Mouse (Mus musculus) lung, adult 2 months (tissue): ENCODE results near the gene Kiss1r. TPM values are rescaled to one million over a fixed set of nuclear protein-coding genes. Genes with fewer than 3 reads are reported as not detected.

Source experiments
- DNase-seq: peaks from one replicate; pipeline ENCODE4 v3.0.0; 2022
- H3K4me1 ChIP-seq: fragments of 200-500 bp; 2 replicates; pipeline ENCODE4 v1.6.1; 2011; ENCODE audit warnings: low read length; ENCODE audit not compliant: control insufficient read depth, insufficient read depth
- H3K4me3 ChIP-seq: fragments of 200-500 bp; replicated peaks from 2 replicates; pipeline ENCODE3; 2011; ENCODE audit warnings: low read depth, mild to moderate bottlenecking, control low read depth, low read length; ENCODE audit errors: extremely low read depth
- CTCF ChIP-seq: fragments of 200-500 bp; IDR thresholded peaks from 2 replicates; pipeline ENCODE4 v1.5.1; 2011; ENCODE audit warnings: mild to moderate bottlenecking, low read length, control low read depth; ENCODE audit not compliant: insufficient read depth
- POLR2A ChIP-seq: fragments of 200-500 bp; IDR thresholded peaks from 2 replicates; pipeline ENCODE4 v1.6.1; 2011; ENCODE audit warnings: low read depth, mild to moderate bottlenecking, control low read depth, low read length, borderline replicate concordance; ENCODE audit errors: extremely low read depth
- WGBS: fragments of 180-500 bp; shearing (Covaris S2); methylation state at CpG from one replicate; pipeline ENCODE4 v1.1.7; 2018; 5-methylcytosine and 5-hydroxymethylcytosine counted together
- polyA plus RNA-seq: library from polyadenylated mRNA; depleted of rRNA; stranded (reverse); fragments of >200 nt; gene quantifications from 2 replicates; pipeline ENCODE4 v1.2.3, GENCODE M21; 2012; rRNA removed

Kiss1r gene
- 20.9 and 24.4 TPM in 2 replicates for polyA plus RNA-seq

DNA sequence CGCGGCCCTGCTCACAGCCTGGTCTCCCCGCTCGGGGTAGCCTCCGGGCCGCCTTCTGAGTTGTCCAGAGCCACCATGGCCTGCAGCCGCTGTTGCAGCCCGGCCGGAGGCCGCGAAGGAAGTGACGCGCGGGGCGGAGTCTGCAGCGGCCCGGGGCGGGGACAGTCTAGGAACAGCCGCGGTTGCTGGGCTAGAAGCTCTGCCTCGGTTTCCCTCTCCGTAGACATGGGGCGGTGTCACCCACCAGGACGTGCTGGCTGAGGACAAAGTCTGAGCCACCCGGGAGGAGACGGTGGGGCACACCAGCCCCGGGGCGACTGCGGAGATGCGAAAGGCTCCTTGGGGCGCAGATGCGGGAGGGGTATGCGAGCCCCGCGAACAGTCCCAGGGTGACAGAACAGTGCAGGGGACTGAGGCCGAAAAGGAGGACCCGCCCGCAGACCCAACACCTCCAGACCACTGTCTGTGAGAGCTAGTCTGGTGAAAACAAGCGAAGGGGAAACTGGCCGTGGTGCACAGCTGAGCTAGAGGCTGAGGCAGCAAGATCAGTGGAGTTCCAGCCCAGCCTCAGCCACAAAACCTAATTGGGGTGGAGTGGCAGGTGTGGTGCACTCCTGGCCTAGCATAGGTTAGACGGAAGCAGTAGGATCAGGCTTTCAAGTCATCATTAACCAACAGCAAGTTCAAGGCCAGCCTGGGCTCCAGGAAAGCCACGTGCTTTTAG lies at the start of gene Kiss1r:
Kiss1r (plus strand) TSS at position 164 of the 724 bp plus-strand sequence.
- 2% methylated on average over 42 of the region's 42 CpGs for WGBS
- DNase-seq, result peak; percentile 93
- TF ChIP-seq CTCF (no peak), POLR2A (peak; percentile 90)
- H3K4me1 ChIP-seq, result peaks cover 13% of the 10 kb centered on the region
- H3K4me3 ChIP-seq, result peak within 1 kb of the TSS; percentile 89

DNA sequence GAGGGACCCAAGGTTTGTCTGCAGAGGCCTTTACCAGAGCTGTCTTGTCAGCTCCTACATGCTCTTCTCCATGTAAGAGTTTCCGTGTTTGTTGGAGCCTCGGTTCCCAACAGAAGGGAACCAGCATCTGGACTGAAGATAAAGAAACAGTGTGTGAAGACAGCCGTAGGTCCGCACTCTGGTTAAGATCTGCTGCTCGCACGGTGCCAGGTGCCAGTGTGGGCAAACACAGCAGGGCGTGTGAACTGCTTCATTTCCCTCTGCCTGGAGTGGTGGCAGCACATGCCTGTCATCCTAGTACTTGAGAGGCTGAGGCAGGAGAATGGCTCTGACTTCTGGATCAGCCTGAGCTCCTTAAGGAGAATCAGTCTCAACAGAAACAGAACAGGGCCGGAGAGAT lies 44.9 kb upstream of the Kiss1r start:
- DNase-seq, result no peak
- Histone ChIP-seq H3K4me3 (no peak overlapping the region), H3K4me1 (peaks cover 3% of the 10 kb centered on the region; the same call in 1 of the 2 replicates)
- TF ChIP-seq CTCF, result no peak
- 88% methylated on average over 8 of the region's 8 CpGs for WGBS

DNA sequence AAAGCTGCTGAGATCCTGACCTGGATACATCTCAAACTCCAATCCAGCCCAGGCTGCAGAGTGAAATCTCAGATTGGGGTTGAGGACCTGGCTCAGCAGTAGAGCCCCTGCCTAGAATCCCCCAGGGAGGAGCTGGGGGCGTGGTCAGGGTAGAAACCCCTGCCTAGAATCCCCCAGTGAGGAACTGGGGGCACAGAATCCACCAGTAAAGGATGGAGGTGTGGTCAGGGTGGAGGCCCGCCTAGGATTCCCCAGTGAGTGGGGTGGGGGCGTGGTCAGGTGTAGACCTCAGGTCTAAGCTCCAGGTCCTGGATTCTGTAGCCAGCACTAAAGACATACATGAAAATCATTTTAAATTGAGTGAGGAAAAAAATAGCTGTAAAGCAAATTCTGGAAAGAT lies 43.9 kb upstream of the Kiss1r start:
- TF ChIP-seq POLR2A (no peak), CTCF (no peak)
- H3K4me1 ChIP-seq, result peaks cover 5% of the 10 kb centered on the region
- H3K4me3 ChIP-seq, result no peak overlapping the region
- WGBS, result 61% methylated on average over 3 of the region's 3 CpGs
- no peak for DNase-seq

DNA sequence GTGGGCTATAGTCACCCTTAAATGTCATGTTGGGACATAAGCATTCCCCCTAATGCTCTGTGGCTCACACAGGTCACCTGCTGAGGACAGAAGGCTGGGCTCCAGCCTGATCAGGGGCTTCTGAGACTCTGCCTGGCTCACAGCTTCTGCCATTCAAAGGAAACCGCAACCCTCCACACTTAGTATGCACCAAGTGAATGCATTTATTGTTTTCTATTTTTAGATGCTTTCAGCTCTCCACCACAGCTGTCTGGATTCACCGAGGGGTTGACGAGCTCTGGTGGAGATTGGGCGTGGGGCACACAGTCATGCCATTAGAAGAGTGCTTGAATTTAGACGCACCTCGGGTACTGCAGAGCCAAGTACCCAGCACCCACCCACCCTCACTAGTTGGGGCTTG lies 43.5 kb upstream of the Kiss1r start:
- H3K4me3 ChIP-seq, result no peak overlapping the region
- no peak for TF ChIP-seq CTCF
- no peak for TF ChIP-seq POLR2A
- no peak for DNase-seq
- WGBS, result 24% methylated on average over 6 of the region's 6 CpGs
- peaks cover 7% of the 10 kb centered on the region for H3K4me1 ChIP-seq

DNA sequence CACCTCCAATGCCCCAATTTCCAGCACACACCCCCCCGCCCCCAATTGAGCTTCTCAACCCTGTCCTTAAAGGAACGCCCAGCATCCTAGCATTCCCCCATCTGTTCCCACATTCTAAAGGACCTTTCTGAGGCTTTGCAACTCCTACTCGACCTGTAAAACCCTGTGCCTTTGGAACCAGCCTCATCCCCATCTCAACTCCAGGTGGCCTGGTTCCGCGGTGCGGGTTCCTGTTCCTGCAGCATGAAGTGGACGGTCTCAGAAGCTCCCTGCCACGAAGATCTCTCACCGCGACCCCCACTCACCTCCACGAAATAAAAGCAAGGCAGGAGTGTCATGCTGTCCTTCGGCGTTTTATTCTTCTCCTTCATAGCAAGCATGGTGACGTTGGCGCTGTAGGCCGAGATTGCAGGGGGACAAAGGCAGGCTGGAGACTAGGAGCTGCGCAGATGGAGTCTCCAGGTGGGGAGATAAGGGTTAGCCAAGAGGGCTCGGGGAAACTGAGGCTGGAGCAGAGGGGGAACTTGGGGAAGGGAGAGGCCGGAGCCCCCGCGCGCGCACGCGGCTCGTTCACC lies 43.0 kb upstream of the Kiss1r start:
- peaks cover 7% of the 10 kb centered on the region for H3K4me1 ChIP-seq
- peak overlapping the region; percentile 33 for H3K4me3 ChIP-seq
- 3% methylated on average over 26 of the region's 26 CpGs for WGBS
- TF ChIP-seq CTCF (no peak), POLR2A (no peak)
- no peak for DNase-seq

DNA sequence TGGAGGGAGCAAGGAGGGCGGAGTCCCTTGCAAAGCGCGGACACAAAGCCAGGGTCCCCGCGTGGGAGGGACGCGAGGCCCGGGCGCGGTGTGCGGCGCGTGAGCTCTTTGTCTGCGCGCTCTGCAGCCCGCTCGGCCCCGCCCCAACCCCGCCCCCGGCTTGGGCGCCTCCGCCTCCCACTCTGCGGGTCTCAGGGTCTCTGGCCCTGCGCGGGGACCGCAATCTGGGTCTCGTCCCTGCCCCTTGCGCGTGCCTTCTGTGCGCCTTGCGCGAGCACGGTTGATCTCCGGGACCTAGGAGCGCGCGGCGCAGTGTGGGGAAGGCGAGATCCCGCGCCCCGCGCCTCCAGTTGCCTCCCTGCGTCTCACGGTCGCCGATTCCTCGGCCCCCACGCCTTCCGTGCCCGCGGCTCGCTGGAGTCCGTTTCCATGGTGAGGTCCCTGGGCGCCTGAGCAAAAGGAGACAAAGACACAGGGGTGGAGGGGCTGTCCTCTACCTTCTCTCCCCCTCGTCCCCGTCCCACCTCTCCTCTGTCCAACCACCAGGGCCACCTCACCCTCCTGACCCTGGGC lies 42.4 kb upstream of the Kiss1r start, which contains the start of the genes Prtn3 and Plppr3:
Prtn3 (plus strand) TSS at position 187 of the 573 bp plus-strand sequence.
Plppr3 (minus strand) TSS at position 345 of the 573 bp plus-strand sequence.
- H3K4me1 ChIP-seq, result peaks cover 7% of the 10 kb centered on the region
- TF ChIP-seq POLR2A (no peak), CTCF (no peak)
- WGBS, result 2% methylated on average over 57 of the region's 57 CpGs
- DNase-seq, result no peak
- peak within 1 kb of the TSS; percentile 57 for H3K4me3 ChIP-seq

DNA sequence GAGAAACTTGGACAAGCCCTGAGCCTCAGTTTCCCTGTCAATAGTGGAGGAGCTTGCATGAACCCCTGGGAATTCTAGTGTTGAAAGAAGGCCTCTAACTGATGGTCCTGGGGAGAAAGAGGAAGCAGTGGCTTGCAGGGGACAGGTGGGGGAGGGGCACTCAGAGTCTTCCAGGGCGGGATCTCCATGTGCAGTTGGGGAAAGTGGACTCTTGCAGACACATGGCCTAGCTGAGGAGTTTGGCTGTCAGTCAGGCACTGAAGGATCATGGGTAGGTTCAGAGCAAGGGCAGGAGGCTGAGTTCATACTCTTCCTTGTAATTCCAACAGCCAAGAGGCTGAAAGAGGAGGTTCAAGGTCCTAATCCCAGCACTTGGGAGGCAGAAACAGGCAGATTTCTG lies 39.6 kb upstream of the Kiss1r start:
- DNase-seq, result no peak
- WGBS, result 68% methylated on average over 1 of the region's 1 CpGs
- no peak overlapping the region for H3K4me3 ChIP-seq

DNA sequence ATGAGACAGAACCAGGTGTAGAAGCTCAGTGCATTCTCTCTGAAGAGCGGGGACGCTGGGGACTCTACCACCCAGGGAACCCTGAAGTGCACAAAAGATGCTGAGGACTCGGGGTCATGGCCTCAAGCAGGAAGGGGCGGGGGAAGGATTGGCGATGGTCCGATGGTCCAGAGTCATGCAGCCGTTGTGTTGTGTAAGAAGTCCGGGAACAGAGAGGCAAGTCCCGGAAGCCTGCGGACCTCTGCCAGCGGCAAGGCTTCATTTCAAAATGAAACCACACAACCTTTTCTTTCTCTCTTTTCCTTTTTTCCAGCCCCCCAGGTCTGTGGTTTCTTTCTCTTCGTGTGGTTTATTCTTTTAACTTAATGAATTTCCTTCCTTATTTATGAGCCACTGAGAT lies 39.0 kb upstream of the Kiss1r start:
- TF ChIP-seq POLR2A, result no peak
- no peak for TF ChIP-seq CTCF
- 23% methylated on average over 12 of the region's 12 CpGs for WGBS
- Histone ChIP-seq H3K4me1 (peaks cover 10% of the 10 kb centered on the region), H3K4me3 (no peak overlapping the region)
- DNase-seq, result no peak

More for the DNA sequence above, 39.6 kb upstream of the Kiss1r start:
- TF ChIP-seq POLR2A (no peak), CTCF (no peak)
- H3K4me1 ChIP-seq, result peaks cover 10% of the 10 kb centered on the region

DNA sequence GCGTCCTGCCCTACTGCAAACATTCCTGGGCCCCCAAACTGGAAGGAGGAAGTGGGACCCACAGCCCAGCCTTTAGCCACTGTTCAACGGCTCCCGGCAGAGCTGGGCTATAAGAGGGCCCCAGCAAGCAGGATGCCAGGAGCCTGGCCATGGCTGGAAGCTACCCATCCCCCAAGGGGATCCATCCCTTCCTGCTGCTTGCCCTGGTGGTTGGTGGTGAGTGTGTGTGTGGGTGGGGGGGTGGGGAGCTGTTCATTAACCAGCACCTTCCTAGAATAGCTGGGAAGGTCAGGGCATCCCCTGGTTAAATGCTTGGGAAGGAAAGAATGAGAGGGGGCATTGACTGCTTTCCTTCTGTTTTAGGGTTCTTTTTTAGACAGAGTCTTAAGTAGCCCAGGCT lies 37.2 kb upstream of the Kiss1r start:
- Histone ChIP-seq H3K4me1 (peaks cover 11% of the 10 kb centered on the region), H3K4me3 (no peak overlapping the region)
- no peak for DNase-seq
- WGBS, result 53% methylated on average over 3 of the region's 3 CpGs
- TF ChIP-seq CTCF (no peak), POLR2A (no peak)
